Mouse (Mus musculus): ENCODE results near the gene S100a16.

S100a16 gene

GRCm38 (mm10) chr3:90515789-90516188 is 21.3 kb upstream of the S100a16 start:
- DNase-seq (ENCODE audit: extremely low spot score, low read depth, low spot score): no peak

- no peak for DNase-seq (ENCODE audit: extremely low spot score, low read depth, low spot score)
Measured at GRCm38 (mm10) chr3:90517711-90518110, 19.3 kb upstream of the S100a16 start.

- no peak for DNase-seq (ENCODE audit: extremely low spot score, low read depth, low spot score)
Measured at GRCm38 (mm10) chr3:90525421-90525820, 11.6 kb upstream of the S100a16 start.

DNA sequence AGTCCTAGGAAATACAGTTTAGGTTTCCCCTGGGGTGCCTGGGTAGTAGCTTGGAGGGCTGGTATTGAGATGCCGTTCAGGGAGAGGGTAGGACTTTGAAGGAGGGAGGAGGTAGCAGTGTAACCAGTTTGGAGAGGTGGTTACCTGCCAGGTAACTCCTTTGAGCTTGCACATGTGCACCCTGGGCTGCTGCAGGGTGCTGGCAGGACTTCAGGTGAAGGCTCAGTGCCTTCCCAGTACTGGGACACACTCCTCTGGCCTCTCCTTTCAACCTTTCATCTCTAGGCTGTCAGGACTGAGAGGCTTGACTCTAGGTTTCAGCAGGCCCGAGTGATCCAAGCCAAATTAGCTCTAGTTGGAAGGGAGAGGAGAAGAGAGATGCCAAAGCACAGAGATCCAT is 11.0 kb upstream of the S100a16 start:
- no peak for DNase-seq (ENCODE audit: extremely low spot score, low read depth, low spot score)

DNA sequence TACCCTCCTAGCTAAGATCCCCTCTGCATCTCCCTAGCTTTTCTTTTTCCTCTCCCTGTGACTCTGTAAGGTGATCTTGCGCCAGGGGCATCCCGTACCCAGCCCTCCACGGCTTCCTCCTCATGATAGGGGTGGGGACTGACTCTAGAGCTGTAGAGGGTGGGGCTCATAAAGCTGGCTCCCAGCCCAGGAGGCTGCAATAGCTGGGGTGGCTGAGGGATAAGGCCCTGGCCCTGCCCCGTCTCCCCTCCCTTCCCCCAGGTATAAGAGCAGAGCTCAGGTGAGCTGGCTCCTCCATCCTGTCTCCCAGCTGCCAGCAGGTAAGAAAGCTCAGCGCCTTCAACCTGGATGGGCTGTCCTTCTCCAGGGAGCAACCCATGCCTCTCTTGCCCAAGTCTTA is 10.5 kb upstream of the S100a16 start, which contains the start of gene S100a14:
Gene S100a14, plus strand, starts transcription at position 277 of the 400 bp plus-strand sequence.
- no peak for DNase-seq (ENCODE audit: extremely low spot score, low read depth, low spot score)

DNA sequence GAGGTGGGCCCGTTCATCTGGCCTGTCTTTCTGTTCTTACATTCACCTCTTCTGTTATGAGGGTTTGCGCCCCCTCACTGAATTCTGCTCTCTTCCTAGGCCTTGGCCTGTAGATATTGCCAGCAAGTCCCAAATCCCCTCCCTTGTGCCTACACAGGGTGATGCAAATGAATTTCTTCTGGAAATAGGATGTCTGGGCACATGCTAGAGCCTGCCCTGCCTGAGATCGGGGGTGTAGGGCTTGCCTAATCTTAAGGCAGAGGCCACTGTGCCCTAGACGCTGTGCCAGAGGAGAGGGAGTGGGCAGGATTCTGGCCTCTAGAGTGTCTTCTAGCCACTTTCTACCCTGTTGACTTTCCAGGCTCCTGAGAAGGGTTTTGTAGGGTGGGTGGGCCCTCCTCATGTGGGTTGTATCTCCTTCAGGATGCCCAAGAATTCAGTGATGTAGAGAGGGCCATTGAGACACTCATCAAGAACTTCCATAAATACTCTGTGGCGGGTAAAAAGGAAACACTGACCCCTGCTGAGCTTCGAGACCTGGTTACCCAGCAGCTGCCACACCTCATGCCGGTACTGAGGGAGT is 9.7 kb upstream of the S100a16 start:
- DNase-seq (ENCODE audit: extremely low spot score, low read depth, low spot score): no peak

DNA sequence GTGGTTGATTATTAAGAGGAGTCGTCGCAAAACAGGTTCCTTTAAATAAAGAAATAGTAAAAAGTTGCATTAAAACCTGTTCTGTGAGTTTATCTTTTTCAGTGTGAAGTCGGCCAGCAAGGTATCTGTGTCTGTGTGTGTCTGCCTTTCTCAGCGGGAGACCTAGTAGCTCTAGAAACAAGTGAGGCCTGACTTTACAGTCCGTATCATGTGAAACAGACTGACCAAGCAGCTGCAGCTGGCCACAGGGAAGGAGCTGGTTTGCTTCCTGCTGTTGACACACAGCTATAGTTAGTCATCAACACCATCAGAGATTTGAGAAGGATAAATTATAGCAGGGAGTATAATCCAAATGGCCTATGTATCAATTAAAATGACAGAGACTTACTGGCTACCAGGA is 5.3 kb upstream of the S100a16 start:
- no peak for DNase-seq (ENCODE audit: extremely low spot score, low read depth, low spot score)

- DNase-seq (ENCODE audit: extremely low spot score, low read depth, low spot score): no peak
Measured at GRCm38 (mm10) chr3:90535446-90535845, 1.6 kb upstream of the S100a16 start.

- no peak for DNase-seq (ENCODE audit: extremely low spot score, low read depth, low spot score)
Measured at GRCm38 (mm10) chr3:90537905-90538296, 847 bp downstream of the S100a16 start.

- no peak for DNase-seq (ENCODE audit: extremely low spot score, low read depth, low spot score)
Measured at GRCm38 (mm10) chr3:90540904-90541303, 3.9 kb downstream of the S100a16 start.

DNA sequence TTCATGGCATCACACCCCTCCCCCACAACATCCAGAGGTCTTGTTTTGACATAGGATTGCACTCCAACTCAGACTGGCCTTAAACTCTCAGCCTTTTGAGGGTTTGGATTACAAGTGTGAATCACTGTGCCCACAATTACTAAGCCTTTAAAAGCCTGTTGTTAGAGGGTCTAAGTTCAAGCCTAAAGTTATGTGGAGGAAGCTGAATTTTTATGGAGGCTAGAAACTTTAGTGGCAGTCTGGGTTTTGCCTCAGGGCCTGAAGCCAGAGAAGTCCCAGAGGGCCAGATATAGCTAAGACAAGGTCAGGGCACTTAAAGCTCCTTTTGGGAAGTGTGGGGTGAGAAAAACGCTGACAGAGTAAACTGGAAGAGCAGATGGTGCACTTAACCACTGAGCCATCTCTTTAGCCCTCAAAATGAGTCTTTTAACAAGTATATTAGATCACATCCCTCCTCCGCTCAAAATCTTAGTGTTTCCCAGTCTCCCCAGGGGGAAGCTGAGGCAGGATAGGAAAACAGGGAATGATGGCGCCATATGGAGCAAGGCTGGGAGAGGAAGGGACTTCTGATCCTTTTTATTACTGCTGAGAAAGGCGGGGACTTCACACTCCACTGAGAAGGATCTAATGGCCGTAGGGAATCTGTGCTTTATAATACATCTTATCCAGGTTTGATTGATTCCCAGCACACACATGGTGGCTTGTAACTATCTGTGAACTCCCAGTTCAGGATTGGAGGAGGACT is 12.8 kb downstream of the S100a16 start:
- no peak for DNase-seq (ENCODE audit: extremely low spot score, low read depth, low spot score)

DNA sequence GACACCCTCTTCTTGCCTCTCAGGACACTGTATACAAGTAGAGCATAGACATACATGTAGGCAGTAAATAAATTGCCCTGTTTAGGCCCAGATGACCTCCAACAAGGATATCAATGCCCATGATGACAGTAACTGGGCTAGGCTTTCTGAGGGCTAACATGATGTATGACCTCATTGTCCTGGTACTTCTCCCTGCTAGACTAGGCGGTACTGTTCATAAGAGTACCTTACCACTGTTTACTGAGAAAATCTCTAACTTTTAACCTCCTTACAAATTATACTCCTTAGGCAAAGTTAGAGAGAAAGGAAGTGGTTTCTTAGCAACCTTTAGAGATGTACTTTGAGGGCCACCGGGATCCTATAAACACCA is 13.4 kb downstream of the S100a16 start:
- no peak for DNase-seq (ENCODE audit: extremely low spot score, low read depth, low spot score)

DNA sequence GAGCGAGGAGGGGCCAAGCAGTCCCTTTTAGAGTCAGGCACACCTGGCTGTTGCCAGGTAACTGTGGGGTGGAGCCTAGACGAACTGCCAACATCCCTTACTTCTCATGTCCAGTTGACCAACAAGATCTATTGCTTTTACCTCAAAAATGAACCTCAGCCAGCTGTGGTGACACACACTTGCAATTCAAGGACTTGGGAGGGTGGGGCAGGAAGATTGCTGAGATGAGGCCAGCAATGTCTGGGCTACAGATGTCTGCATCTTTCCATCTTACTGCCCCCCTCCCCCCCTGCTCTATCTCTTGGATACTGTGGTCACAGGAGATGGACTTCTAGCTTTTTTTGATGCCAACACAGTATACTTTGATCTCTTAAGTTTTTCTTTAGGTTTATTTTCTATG is 15.2 kb downstream of the S100a16 start:
- no peak for DNase-seq (ENCODE audit: extremely low spot score, low read depth, low spot score)

DNA sequence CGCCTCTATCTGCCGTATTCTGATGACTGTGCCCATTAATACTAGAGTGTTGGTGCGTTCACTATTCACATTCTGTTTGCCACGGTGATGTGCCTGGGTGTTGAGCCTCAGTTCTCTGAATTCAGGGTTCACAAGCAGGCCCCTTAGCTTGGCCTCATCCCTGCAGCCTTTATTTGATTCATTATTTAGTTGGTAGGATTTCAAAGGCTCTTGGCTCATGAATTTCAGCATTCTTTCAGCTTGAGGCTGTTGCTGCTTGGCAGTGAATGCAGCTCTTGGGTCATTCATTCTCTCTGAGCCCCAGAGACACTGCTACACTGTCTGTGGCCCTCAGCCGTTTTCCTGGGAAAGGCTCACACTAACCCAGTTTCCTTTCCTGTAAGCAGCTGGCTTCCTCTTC is 18.9 kb downstream of the S100a16 start:
- no peak for DNase-seq (ENCODE audit: extremely low spot score, low read depth, low spot score)

- DNase-seq (ENCODE audit: extremely low spot score, low read depth, low spot score): no peak
Measured at GRCm38 (mm10) chr3:90560008-90560628, 23.1 kb downstream of the S100a16 start, which contains the start of gene S100a3. TSS of gene S100a3 (plus strand) at chr3:90560578.

DNA sequence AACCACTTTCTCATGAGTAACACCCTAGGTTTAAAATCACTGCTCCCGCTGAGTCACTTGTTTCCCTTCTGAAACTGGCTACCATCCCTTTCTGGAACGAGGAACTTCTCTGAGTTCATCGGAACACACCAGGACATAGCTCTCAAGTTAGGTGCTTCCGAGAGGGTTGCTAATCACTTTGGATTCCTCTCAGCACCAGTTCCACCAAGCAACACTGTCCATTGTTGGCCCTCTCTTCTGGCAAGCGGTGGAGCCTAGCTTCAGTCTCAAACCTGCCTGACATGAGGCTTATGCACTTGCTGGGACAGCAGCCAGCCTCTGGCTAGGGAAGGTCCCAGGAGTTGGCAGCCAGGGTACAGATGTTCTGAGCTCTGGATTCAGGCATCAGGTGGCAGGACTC is 37.6 kb downstream of the S100a16 start:
- no peak for DNase-seq (ENCODE audit: extremely low spot score, low read depth, low spot score)

GRCm38 (mm10) chr3:90575320-90575719 is 38.3 kb downstream of the S100a16 start:
- no peak for DNase-seq (ENCODE audit: extremely low spot score, low read depth, low spot score)

DNA sequence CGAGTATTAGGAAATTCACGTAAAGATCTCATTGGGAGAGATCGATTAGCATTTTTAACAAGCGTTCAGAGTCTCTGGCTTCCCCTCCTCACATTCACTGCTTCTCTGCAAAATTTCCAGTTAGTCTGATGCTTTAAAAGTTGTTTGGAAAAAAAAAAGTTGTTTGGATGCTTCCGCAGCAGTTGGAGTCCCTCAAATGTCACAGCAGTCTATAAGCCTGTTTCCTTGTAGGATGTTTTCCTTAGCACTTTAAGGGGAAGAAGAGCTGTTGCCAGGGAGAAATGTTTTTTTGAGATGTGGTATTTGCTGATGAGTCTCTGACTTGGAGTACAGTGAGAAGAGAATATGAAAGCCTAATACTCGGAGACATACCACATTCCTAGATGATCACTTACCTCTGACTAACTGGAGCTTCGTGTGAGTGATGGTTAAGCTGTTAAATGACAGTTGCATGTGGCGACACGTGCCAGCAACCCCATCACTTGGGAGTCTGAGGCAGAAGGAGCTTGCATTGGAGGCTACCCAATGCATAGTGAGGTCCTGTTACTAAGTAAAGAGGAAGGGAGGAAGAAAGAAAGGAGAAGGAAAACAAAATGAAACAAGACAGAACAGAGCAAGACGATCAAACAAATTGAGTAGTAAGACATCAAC is 39.4 kb downstream of the S100a16 start:
- no peak for DNase-seq (ENCODE audit: extremely low spot score, low read depth, low spot score)

- DNase-seq (ENCODE audit: extremely low spot score, low read depth, low spot score): no peak
Measured at GRCm38 (mm10) chr3:90579433-90579832, 42.4 kb downstream of the S100a16 start.

GRCm38 (mm10) chr3:90581141-90581540 is 44.1 kb downstream of the S100a16 start:
- no peak for DNase-seq (ENCODE audit: extremely low spot score, low read depth, low spot score)

DNA sequence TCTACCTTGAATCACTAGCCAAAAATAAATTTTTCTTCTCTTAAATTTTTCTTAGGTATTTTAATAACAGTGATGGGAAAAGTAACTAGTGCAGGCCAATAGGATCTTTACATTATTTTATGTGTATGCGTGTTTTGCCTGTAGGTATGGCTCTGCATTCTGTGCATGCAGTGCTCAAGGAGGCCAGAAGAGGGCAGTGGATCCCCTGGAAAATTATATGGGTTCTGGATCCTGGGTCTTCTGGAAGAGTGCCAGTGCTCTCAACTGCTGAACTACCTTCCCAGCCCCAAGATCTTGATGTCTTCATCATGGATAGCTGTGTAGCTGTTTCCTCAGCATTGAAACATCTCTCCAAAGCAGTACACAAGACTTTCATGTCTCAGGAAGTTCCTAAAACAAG is 45.1 kb downstream of the S100a16 start:
- no peak for DNase-seq (ENCODE audit: extremely low spot score, low read depth, low spot score)

DNA sequence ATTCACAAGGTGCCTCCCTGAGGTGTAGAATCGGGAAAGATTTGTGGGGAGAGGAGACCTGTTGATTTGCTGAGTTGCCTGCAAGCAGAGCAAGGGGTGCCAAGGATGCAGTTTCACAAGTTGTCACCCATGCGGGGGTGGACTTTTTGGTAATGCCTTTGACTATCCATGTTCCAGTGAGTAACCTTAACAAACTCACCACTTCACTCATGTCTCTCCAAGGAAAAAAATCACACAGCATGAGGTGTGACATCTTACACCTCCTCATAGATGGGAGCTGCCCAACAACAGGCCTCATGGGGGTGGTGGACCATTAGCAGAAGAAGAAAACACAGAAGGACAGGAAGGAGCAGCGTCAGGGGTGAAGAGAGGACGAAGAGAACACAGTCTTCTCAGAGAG is 45.5 kb downstream of the S100a16 start:
- no peak for DNase-seq (ENCODE audit: extremely low spot score, low read depth, low spot score)

All from hindlimb bud, embryonic 11.5 days (tissue).